Mouse (Mus musculus) limb, embryonic 13.5 days (tissue): Measurements from ENCODE around the gene Il22ra2. TPM values are rescaled to one million over a fixed set of nuclear protein-coding genes. Genes with fewer than 3 reads are reported as not detected.
"Not testable (repeated sequence)": the region's sequence is repeated elsewhere in the genome, so short reads cannot be mapped to it uniquely, and the experiment has no call there.

Experiments used
- ATAC-seq: fragments of 200-750 bp; cut with Nextera tagmentation; 2 replicates; pipeline ENCODE4 v1.8.0; 2017; ENCODE audit warnings: low read depth, moderate number of reproducible peaks, moderate TSS enrichment; ENCODE audit not compliant: low FRiP score
- H3K27ac ChIP-seq: fragments of 300-500 bp; sonication (generic); 2 replicates; pipeline ENCODE4 v1.5.1; 2015; ENCODE audit warnings: inconsistent platforms, mild to moderate bottlenecking, moderate library complexity
- H3K27me3 ChIP-seq: fragments of 300-500 bp; sonication (generic); 2 replicates; pipeline ENCODE4 v1.6.1; 2015; ENCODE audit warnings: mild to moderate bottlenecking, inconsistent platforms
- H3K36me3 ChIP-seq: fragments of 300-500 bp; sonication (generic); 2 replicates; pipeline ENCODE4 v1.6.1; 2015; ENCODE audit warnings: inconsistent platforms, mild to moderate bottlenecking, moderate library complexity
- H3K4me1 ChIP-seq: fragments of 300-500 bp; sonication (generic); 2 replicates; pipeline ENCODE4 v1.6.1; 2015; ENCODE audit warnings: inconsistent platforms
- H3K4me2 ChIP-seq: fragments of 300-500 bp; sonication (generic); replicated peaks from 2 replicates; pipeline ENCODE4 v1.6.1; 2015; ENCODE audit warnings: inconsistent platforms, mild to moderate bottlenecking, moderate library complexity
- H3K4me3 ChIP-seq: fragments of 300-500 bp; sonication (generic); 2 replicates; pipeline ENCODE4 v1.5.1; 2015; ENCODE audit warnings: moderate library complexity, mild to moderate bottlenecking, inconsistent platforms
- H3K9ac ChIP-seq: fragments of 300-500 bp; sonication (generic); 2 replicates; pipeline ENCODE4 v1.6.1; 2015; ENCODE audit warnings: mild to moderate bottlenecking, inconsistent platforms
- H3K9me3 ChIP-seq: fragments of 300-500 bp; sonication (generic); 2 replicates; pipeline ENCODE4 v1.6.1; 2016; ENCODE audit warnings: inconsistent platforms
- WGBS: fragments of 180-500 bp; shearing (Covaris S2); methylation state at CpG from one replicate; pipeline ENCODE4 v1.1.7; 2015; 5-methylcytosine and 5-hydroxymethylcytosine counted together
- polyA plus RNA-seq: library from polyadenylated mRNA; unstranded; fragments of >200 nt; fragmentation: Nextera tagmentation; extraction: Ambion mirVana; gene quantifications from 2 replicates; pipeline ENCODE4 v1.2.1, GENCODE M21; 2015

Gene Il22ra2
- polyA plus RNA-seq, 1 experiment from 2014 or later: not detected

DNA sequence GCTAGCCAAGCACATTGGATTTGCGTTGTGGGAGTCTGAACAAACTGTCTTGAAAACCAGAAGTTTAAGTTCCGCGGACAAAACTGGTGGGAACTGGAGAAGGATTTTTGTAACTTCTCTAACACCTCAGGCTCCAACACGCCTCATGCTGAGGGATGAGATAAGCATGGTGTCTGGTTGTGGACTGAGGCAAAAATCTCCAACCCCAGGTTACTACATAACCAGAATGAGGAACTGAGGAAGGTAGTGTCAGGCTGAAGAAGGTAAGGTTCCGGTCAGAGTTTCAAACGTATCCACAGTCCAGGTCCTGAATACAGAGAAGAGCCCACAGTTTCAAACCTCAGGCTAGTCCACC, 30.5 kb upstream of the Il22ra2 start:
- no peaks in the 10 kb centered on the region for H3K36me3 ChIP-seq
- H3K4me3 ChIP-seq: peak overlapping the region; percentile 78
- peak overlapping the region; percentile 75 for H3K4me2 ChIP-seq
- no peaks in the 10 kb centered on the region for H3K27me3 ChIP-seq
- WGBS: 36% methylated on average over 6 of the region's 6 CpGs
- peaks cover 22% of the 10 kb centered on the region for H3K4me1 ChIP-seq
- no peak overlapping the region for H3K9ac ChIP-seq
- no peak; the same call in 1 of the 2 replicates for ATAC-seq
- H3K27ac ChIP-seq: no peak overlapping the region; the same call in 1 of the 2 replicates
- H3K9me3 ChIP-seq: no peaks in the 10 kb centered on the region

DNA sequence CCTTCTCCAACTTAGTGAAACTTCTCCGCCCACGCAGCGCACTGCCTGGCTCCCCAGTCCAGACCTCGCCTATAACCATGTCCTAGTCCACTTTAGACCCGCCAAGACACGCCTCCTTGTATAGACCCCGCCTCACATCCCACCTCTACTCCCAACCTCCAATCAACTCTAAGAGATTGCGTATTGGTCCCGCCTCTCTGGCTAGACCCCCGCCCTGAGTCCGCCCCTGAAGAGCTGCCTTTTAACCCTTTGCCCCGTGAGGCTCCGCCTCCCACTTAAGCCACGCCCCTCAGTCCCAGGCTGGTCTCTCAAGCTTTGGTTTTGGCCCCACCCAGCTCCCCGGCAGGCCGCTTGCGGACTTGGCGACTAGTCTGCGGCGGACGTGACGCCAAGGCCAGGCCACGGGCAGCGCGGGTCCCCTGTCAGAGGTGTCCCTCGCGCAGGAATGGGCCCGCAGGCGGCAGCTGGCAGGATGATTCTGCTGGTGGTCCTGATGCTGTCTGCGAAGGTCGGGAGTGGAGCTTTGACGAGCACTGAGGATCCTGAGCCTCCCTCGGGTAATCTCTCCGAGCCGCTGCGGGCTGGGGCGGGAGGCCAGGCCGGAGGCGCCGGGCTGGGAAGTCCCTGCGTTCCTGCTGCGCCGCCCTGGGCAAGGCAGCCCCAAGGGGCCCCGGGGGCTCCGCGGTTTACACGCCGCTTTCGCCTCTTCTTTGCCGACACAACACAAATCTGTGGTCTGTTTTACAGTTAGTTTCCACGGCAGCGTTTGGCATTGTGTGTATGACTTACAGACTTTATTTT, 30.0 kb upstream of the Il22ra2 start, which contains the start of gene Ifngr1:
TSS of gene Ifngr1 (plus strand) at position 309 of the 801 bp plus-strand sequence.
- WGBS: under 1% methylated on average over 51 of the region's 52 CpGs
- Histone ChIP-seq H3K9me3 (no peaks in the 10 kb centered on the region), H3K4me1 (peaks cover 22% of the 10 kb centered on the region), H3K27ac (peak within 1 kb of the TSS; percentile 73), H3K9ac (peak within 1 kb of the TSS; percentile 87), H3K4me3 (peak within 1 kb of the TSS; percentile 78), H3K36me3 (no peaks in the 10 kb centered on the region), H3K4me2 (peak within 1 kb of the TSS; percentile 75), H3K27me3 (no peaks in the 10 kb centered on the region)
- ATAC-seq: peak; percentile 99

DNA sequence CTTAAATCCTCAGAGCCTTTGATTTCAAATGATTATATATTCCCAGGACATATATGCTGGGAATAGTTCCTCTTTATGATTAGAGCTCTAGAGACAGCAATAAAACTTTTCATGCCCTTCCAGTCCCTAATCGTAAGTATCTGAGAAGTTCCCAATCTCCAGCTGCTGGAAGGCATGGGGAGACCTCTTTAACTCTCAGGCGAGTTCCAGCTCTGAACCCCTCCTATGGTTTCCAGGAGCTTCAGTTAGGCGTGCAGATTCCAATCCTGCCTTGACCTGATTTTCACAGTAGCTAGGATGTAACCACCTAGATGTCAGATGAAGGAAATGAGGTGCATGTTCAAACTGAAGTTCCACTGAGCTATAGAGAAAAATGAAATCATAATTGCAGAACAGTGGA, 29.2 kb upstream of the Il22ra2 start:
- H3K4me1 ChIP-seq: peaks cover 22% of the 10 kb centered on the region
- H3K4me3 ChIP-seq: peak overlapping the region; percentile 78
- peak overlapping the region; percentile 73; the same call in 1 of the 2 replicates for H3K27ac ChIP-seq
- H3K27me3 ChIP-seq: no peaks in the 10 kb centered on the region
- peak overlapping the region; percentile 87 for H3K9ac ChIP-seq
- no peak for ATAC-seq
- H3K9me3 ChIP-seq: no peaks in the 10 kb centered on the region
- H3K4me2 ChIP-seq: peak overlapping the region; percentile 75
- no peaks in the 10 kb centered on the region for H3K36me3 ChIP-seq
- WGBS: 5% methylated on average over 3 of the region's 3 CpGs

DNA sequence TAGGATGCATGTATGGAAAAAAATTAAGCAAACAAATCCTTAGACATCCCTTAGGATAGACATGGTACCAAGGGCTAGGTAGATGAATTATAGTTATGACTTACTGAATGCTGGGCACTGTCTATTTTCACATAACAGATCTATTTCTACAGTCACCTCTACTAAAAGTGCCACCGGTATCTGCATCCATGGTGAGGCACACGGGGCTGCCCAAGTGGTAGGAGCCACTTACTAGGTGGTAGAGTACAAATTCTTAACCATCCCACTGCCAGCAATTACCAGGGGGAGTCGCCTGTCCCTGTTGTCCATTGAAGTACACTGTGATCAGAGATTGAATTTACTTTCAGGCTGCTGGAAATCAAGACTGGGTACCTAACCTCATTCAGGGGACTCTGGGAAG, 28.5 kb upstream of the Il22ra2 start:
- Histone ChIP-seq H3K36me3 (peaks cover 6% of the 10 kb centered on the region), H3K4me1 (peaks cover 22% of the 10 kb centered on the region), H3K27ac (no peak overlapping the region), H3K27me3 (no peaks in the 10 kb centered on the region), H3K4me2 (0 out of 2 replicates have a peak overlapping the region, but pooled peaks have one; percentile 14), H3K9ac (no peak overlapping the region), H3K4me3 (no peak overlapping the region), H3K9me3 (no peaks in the 10 kb centered on the region)
- WGBS: 87% methylated on average over 3 of the region's 3 CpGs
- ATAC-seq: no peak

DNA sequence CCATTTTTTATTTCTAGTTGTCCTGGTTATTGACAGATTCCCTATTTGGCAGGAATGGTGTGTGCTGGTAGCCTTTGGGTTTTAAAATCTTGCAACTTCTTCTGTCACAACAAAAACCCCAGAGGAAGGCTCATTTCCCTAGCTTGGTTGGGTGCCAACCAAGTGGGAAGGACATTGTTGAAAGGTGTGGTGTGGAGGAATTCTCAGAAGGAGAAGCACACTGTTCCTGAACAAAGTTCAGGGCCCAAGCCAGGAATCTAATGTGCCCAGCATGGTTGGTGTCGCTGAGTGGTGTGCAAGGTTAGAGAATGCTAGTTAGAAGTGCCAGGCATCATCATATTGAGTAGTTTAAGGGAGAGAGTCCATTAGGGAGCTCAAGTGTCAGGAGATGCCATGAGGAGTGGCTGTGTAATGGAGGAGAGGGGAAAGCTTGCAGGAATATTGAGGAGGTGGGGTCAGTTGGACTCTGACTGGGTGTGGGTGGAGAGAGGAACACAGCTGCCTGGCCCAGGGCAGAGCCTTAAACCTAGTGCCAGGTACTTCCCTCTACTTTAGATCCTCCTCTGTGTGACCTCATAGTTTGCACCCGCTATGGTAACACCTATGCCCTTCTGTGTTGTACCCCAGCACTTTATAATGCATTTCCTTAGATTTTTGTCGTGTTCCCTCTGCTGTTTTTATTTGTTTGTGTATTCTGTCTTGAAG, 27.4 kb upstream of the Il22ra2 start:
- no peak for ATAC-seq

DNA sequence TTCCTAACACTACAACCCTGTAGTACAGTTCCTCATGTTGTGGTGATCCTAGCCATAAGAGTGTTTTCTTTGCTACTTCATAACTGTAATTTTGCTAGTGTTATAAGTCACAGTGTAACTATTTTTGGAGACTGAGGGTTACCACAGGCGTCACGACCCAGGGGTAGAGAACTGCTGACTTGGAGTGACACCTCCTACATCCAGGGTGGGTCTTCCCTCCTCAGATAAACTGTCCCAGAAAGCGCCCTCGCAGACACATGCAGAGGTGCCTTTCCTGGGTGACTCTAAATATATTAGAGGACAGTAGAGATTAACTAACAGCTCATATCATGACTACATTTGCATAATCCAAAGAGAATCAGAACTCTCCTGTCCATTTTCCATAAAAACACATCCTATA, 24.9 kb upstream of the Il22ra2 start:
- Histone ChIP-seq H3K4me3 (no peak overlapping the region), H3K9ac (no peak overlapping the region), H3K27me3 (no peaks in the 10 kb centered on the region), H3K9me3 (0 out of 2 replicates have a peak, but pooled peaks cover 5% of the 10 kb centered on the region), H3K27ac (no peak overlapping the region), H3K4me1 (peaks cover 24% of the 10 kb centered on the region), H3K36me3 (peaks cover 31% of the 10 kb centered on the region), H3K4me2 (no peak overlapping the region)
- ATAC-seq: no peak
- 84% methylated on average over 4 of the region's 4 CpGs for WGBS

More for the DNA sequence above, 27.4 kb upstream of the Il22ra2 start:
- Histone ChIP-seq H3K4me2 (peak overlapping the region; percentile 16; the same call in 1 of the 2 replicates), H3K4me3 (no peak overlapping the region), H3K9ac (no peak overlapping the region), H3K4me1 (peaks cover 22% of the 10 kb centered on the region), H3K27me3 (no peaks in the 10 kb centered on the region), H3K9me3 (no peaks in the 10 kb centered on the region), H3K36me3 (peaks cover 16% of the 10 kb centered on the region), H3K27ac (no peak overlapping the region)
- 68% methylated on average over 3 of the region's 3 CpGs for WGBS

DNA sequence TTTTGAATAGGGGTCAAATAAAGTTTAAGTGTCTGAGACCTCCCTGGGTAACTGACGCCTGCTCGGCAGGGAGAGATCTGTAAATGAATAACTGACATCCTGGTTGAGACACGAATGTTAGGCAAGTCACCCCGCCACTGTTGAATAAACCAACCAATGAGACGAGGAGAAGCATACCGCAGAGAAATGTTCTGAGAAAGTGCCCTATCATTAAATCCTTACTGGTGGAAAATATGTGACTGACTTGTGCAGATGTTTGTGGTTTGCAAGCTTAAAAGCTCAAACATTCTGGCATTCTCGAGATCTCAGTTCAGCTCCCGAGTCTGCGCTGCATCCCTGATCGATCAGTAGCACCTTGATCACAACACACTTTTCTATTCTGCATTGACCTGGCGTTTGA, 23.7 kb upstream of the Il22ra2 start:
- 71% methylated on average over 11 of the region's 11 CpGs for WGBS
- no peak overlapping the region for H3K27ac ChIP-seq
- H3K9ac ChIP-seq: no peak overlapping the region
- ATAC-seq: no peak
- peaks cover 43% of the 10 kb centered on the region for H3K36me3 ChIP-seq
- H3K4me3 ChIP-seq: no peak overlapping the region
- peaks cover 23% of the 10 kb centered on the region for H3K4me1 ChIP-seq
- H3K9me3 ChIP-seq: 0 out of 2 replicates have a peak, but pooled peaks cover 5% of the 10 kb centered on the region
- H3K27me3 ChIP-seq: no peaks in the 10 kb centered on the region
- no peak overlapping the region for H3K4me2 ChIP-seq

DNA sequence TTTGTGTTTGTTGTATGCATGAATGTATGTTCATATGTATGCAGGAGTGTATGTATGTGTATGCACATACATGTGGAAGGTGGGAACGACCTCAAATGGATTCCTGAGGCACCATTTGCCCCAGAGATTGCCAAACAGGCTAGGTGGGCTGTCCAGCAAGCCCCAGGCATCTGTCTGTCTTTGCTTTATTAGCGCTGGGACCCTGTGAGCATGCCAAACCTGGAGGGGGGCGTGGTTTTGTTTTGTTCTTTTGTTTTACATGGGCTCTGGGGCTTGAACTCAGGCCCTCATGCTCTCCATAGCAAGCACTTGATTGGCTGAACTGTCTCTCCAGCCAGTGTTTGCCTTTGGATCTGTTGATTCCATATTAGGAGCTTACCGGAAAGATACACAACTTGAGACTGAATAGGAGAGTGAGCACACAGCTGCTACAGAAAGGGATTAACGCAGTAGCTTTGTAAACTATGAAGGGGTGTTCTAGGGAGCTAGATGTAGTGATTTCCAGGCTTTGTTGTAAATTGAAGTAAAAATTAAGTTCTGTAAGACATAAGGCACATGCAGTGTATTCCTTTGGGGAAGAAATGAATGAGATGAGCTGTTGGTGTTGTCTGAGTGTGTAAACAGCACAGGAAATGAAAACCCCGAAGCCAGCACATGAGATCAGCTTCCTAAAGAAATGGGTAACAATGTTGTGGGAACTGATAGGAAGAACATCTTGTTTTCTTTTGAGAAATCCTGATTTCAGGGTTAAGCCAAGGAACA, 22.3 kb upstream of the Il22ra2 start:
- H3K4me2 ChIP-seq: no peak overlapping the region
- WGBS: 82% methylated on average over 6 of the region's 6 CpGs
- no peaks in the 10 kb centered on the region for H3K27me3 ChIP-seq
- peaks cover 9% of the 10 kb centered on the region for H3K4me1 ChIP-seq
- no peak overlapping the region for H3K9ac ChIP-seq
- peaks cover 57% of the 10 kb centered on the region for H3K36me3 ChIP-seq
- ATAC-seq: no peak
- H3K9me3 ChIP-seq: 0 out of 2 replicates have a peak, but pooled peaks cover 5% of the 10 kb centered on the region
- H3K27ac ChIP-seq: no peak overlapping the region
- H3K4me3 ChIP-seq: no peak overlapping the region

DNA sequence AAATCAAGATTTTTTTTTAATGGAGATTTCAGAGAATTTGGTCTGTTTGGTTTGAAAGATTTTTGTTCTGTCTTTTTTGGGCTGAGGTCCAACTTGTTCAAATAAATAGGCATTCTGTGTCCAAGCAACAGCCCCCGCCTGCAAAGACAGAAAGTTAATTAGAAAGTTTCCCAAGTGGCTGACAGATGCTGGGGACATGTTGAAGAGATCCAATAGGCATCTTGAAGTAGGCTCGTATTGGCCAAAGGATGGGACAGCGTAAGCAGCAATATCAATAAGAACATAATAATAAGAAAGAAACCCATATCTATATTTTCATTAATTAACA, 21.7 kb upstream of the Il22ra2 start:
- 81% methylated on average over 3 of the region's 3 CpGs for WGBS
- no peaks in the 10 kb centered on the region for H3K27me3 ChIP-seq
- no peak overlapping the region for H3K4me3 ChIP-seq
- ATAC-seq: no peak
- no peak overlapping the region for H3K9ac ChIP-seq
- no peak overlapping the region for H3K4me2 ChIP-seq
- peaks cover 62% of the 10 kb centered on the region for H3K36me3 ChIP-seq
- H3K27ac ChIP-seq: no peak overlapping the region
- 0 out of 2 replicates have a peak, but pooled peaks cover 5% of the 10 kb centered on the region for H3K9me3 ChIP-seq
- peaks cover 8% of the 10 kb centered on the region; the same call in 1 of the 2 replicates for H3K4me1 ChIP-seq

DNA sequence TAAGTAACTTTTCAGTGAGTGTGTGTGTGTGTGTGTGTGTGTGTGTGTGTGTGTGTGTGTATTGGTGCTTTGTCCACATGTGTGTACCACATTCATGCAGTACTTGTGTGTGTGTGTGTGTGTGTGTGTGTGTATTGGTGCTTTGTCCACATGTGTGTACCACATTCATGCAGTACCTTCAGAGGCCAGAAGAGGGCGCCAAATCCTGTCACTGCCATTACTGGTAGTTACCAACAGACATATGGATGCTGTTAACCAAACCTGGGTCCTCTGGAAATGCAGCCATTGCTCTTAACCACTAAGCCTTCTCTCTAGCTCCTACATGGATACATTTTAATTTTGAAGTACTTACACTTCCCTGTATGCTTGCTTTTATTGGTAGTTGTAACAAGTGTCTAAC, 20.3 kb upstream of the Il22ra2 start:
- 31% methylated on average over 1 of the region's 1 CpGs for WGBS
- ATAC-seq, H3K4me1 ChIP-seq, H3K9ac ChIP-seq, H3K27me3 ChIP-seq, H3K4me2 ChIP-seq, H3K4me3 ChIP-seq, H3K9me3 ChIP-seq, H3K27ac ChIP-seq: not testable (repeated sequence)
- H3K36me3 ChIP-seq: peaks cover 77% of the 10 kb centered on the region

DNA sequence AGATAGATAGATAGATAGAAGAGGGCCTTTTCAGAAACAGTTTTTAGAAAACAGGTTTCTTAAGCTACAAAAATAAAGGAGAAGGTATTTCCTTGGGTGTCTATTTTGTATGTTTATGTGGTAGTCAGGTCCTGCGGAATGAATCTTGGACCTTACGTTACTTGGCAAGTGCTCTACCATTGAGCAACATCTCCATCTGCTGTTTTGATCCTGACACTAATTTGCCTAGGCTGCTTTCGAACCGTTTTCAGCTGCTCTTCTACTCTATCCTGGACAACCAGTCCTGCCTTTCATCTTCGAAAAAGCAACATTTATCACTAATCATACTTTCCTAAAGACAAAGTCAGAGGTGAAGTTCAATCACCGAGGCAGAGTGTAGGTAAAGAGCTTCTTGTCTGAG, 18.6 kb upstream of the Il22ra2 start:
- 0 out of 2 replicates have a peak, but pooled peaks cover 5% of the 10 kb centered on the region for H3K9me3 ChIP-seq
- H3K4me3 ChIP-seq: no peak overlapping the region
- peaks cover 88% of the 10 kb centered on the region for H3K36me3 ChIP-seq
- H3K27ac ChIP-seq: no peak overlapping the region
- whole genome bisulfite sequencing: 92% methylated on average over 6 of the region's 6 CpGs
- H3K27me3 ChIP-seq: no peaks in the 10 kb centered on the region
- no peak for ATAC-seq
- H3K4me1 ChIP-seq: peaks cover 8% of the 10 kb centered on the region; the same call in 1 of the 2 replicates
- H3K4me2 ChIP-seq: no peak overlapping the region
- no peak overlapping the region for H3K9ac ChIP-seq

DNA sequence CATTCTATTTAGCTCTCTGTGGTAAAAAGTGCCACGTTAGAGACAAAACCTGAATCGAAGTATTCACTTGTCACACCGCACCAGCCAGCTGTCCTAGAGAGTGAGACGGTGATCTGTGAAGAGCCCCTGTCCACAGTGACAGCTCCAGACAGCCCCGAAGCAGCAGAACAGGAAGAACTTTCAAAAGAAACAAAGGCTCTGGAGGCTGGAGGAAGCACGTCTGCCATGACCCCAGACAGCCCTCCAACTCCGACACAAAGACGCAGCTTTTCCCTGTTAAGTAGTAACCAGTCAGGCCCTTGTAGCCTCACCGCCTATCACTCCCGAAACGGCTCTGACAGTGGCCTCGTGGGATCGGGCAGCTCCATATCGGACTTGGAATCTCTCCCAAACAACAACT, 12.7 kb upstream of the Il22ra2 start:
- 79% methylated on average over 14 of the region's 14 CpGs for whole genome bisulfite sequencing
- Histone ChIP-seq H3K9me3 (no peaks in the 10 kb centered on the region), H3K27me3 (no peaks in the 10 kb centered on the region), H3K27ac (no peak overlapping the region; the same call in 1 of the 2 replicates), H3K4me2 (no peak overlapping the region), H3K4me1 (peaks cover 12% of the 10 kb centered on the region), H3K9ac (no peak overlapping the region), H3K36me3 (peaks cover 54% of the 10 kb centered on the region), H3K4me3 (no peak overlapping the region)
- ATAC-seq: no peak
